Mouse (Mus musculus) mouse embryonic stem cell (cell line): ENCODE data around the gene Dpep2nb.

Source experiments
- in situ Hi-C, 2 experiments: fragments of 300-500 bp; cut with MboI; formaldehyde crosslinking; loops; 1 replicate in 1 of 2; 3 replicates in 1 of 2; pipeline ENCODE4 v1.14.3; 2019 to 2020; ENCODE audit warnings: low sequenced_read_pairs in 2 of 2, low pct_unique_long_range_greater_than_20kb in 1 of 2, mixed read lengths in 1 of 2; ENCODE audit not compliant: unreplicated experiment in 1 of 2

The Dpep2nb gene

DNA sequence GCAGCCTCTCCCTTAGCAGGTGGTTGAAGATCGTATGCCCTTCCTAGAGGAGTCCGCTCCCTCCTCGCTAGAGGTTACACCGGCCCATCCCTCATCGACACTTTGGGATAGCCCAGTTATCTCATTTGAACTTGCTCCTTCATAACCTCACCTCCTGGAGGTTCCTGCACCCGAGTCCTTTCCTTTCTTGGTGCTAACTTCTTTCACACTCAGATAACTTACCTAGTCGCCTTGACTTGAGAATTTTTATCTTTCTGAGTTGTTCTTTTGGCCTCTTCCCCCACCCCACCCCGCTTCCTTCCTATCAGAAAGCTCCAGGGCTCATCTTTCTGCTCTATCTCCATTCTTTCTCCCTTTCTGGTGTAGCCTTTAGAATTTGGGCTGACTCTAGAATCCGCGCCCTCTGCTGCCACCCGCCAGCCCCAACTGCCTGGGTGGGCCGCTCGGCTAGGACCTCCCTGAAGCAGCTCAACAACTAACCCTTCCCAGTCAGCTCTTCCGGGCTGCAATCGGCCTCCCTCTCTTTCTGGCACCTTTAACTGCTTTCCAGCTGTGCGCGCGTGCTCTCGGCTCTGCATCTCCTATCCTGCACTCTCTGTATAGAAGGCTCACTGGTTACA lies 39.0 kb downstream of the Dpep2nb start:
- in situ Hi-C loops: no loop called here

GRCm38 (mm10) chr8:105965905-105966341 lies 39.9 kb downstream of the Dpep2nb start, which contains the start of gene Slc12a4:
Gene Slc12a4, minus strand, starts transcription at chr8:105966097.
- in situ Hi-C loops: no loop called here

GRCm38 (mm10) chr8:105965266-105965904 lies 40.4 kb downstream of the Dpep2nb start:
- in situ Hi-C loops: no loop called here

- in situ Hi-C loops: no loop called here
Observed at GRCm38 (mm10) chr8:105964506-105965265, 41.1 kb downstream of the Dpep2nb start.

DNA sequence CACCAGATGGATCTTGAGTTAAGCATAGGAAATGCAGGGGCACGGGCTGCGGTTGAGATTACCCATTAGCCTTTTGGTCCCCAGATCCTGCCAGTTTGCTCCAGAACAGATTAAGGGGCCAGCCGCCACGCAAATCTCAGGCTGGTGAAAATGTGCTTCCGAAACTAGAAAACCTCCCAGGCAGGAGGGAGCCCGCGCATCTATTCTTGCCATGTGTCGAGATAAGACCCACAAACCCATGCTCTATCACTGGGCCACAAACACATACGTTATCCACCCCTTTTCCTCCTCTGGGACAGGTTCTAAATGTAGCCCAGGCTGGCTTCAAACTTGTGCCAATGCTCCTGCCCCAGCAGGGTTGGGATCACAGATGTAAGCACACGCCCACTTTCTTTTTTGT lies 44.2 kb downstream of the Dpep2nb start:
- in situ Hi-C loops: no loop called here

DNA sequence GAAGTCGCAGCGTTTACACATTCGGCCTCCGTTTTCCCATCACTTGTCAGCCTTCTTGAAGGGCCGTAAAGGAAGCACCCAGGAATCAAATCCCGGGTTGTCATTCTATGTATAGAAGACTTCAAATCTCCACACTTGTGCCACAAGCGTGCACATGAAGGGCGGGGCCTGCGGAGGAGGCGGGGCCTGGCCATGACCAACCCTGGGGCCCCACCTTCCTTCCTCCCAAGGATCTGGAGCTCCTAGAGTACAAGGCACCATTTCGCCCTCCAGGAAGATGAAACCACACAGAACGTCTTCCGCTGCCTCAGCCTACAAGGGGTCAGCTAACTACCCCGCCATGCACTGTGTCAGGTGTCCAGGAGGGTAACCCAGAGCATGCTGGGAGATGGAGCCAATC lies 44.7 kb downstream of the Dpep2nb start:
- in situ Hi-C loops: no loop called here

GRCm38 (mm10) chr8:105959350-105959749 lies 46.4 kb downstream of the Dpep2nb start:
- in situ Hi-C loops: no loop called here

GRCm38 (mm10) chr8:105957813-105958212 lies 48.0 kb downstream of the Dpep2nb start:
- in situ Hi-C loops: no loop called here

DNA sequence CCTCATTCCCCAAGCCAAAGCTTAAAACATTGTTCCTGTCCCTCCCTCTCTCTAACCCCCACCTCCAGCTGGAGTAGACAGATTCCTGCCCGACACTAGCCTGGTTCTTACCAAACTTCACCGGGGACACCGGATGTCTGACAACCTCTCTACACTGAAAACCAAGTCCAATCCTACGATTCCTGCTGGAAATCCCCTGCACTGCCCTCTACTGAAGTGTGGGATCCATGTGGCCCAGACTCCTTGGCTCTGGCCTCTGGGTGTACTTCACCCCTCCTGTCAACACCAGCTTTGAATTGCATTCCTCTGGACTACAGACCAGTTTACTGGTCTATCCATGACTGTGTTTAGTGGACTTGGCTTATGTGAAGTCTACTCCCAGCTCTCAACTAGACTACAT lies 49.2 kb downstream of the Dpep2nb start:
- in situ Hi-C loops: no loop called here

DNA sequence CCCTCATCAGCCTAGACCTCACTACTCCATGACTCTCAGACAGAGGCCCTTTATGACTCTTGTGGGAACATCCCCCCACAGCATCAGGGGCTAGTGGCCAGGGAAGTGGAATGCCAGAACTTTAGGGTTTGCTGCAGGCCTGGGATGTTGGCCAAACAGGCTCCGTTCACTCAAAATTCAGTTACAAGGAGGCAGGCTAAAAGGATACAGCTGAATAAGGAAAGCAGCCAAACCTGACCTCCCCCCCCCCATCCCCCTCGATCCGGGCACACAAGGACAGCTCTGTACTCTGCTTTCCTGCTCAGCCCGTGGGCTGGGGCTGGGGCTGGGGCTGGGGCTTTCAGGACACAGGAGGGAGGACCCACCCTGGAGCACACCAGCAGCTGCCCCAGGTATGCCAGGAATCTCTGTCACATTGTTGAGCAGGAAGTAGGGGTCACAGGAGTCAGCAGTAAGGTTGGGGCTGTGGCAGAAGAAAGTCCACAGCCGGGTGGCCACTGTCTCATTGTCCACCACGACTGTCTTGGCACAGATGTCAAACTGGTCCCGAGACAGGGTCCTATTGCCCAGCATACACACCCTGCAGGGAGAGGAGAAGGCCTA lies 54.6 kb downstream of the Dpep2nb start:
- in situ Hi-C loops: no loop called here

GRCm38 (mm10) chr8:105949350-105949749 lies 56.4 kb downstream of the Dpep2nb start:
- in situ Hi-C loops: no loop called here
